Mouse (Mus musculus) hindbrain, embryonic 10.5 days (tissue): ENCODE results near the gene Gm5414. TPM values are rescaled to one million over a fixed set of nuclear protein-coding genes. Genes with fewer than 3 reads are reported as not detected.

Experiments used
- DNase-seq: peaks from one replicate; pipeline ENCODE4 v3.0.0-alpha.2; 2017; ENCODE audit warnings: low spot score
- H3K27ac ChIP-seq: fragments of 300-500 bp; sonication (generic); 2 replicates; pipeline ENCODE4 v1.5.1; 2016; ENCODE audit warnings: mild to moderate bottlenecking, moderate library complexity
- H3K27me3 ChIP-seq: fragments of 300-500 bp; sonication (generic); 2 replicates; pipeline ENCODE4 v1.6.1; 2016; ENCODE audit warnings: mild to moderate bottlenecking; ENCODE audit not compliant: poor library complexity, insufficient read depth, severe bottlenecking
- H3K36me3 ChIP-seq: fragments of 300-500 bp; sonication (generic); 2 replicates; pipeline ENCODE4 v1.6.1; 2016; ENCODE audit warnings: mild to moderate bottlenecking, moderate library complexity
- H3K4me1 ChIP-seq: fragments of 300-500 bp; sonication (generic); replicated peaks from 2 replicates; pipeline ENCODE4 v1.6.1; 2016; ENCODE audit warnings: mild to moderate bottlenecking
- H3K4me3 ChIP-seq: fragments of 300-500 bp; sonication (generic); 2 replicates; pipeline ENCODE4 v1.5.1; 2016; ENCODE audit warnings: mild to moderate bottlenecking, moderate library complexity
- H3K9me3 ChIP-seq: fragments of 300-500 bp; sonication (generic); 2 replicates; pipeline ENCODE4 v1.6.1; 2016; ENCODE audit warnings: mild to moderate bottlenecking, moderate library complexity
- WGBS: fragments of 180-500 bp; shearing (Covaris S2); methylation state at CpG from one replicate; pipeline ENCODE4 v1.1.7; 2016; 5-methylcytosine and 5-hydroxymethylcytosine counted together
- polyA plus RNA-seq: library from polyadenylated mRNA; unstranded; fragments of >200 nt; fragmentation: Nextera tagmentation; extraction: Ambion mirVana; gene quantifications from 2 replicates; pipeline ENCODE4 v1.2.1, GENCODE M21; 2016

The Gm5414 gene
- polyA plus RNA-seq, result not detected in 2 replicates

- 75% methylated on average over 2 of the region's 2 CpGs for WGBS
- DNase-seq, result no peak
- Histone ChIP-seq H3K9me3 (no peaks in the 10 kb centered on the region), H3K4me3 (no peak within 1 kb of the TSS), H3K27ac (no peak within 1 kb of the TSS), H3K36me3 (no peaks in the 10 kb centered on the region), H3K27me3 (no peaks in the 10 kb centered on the region), H3K4me1 (no peaks in the 10 kb centered on the region)
These were observed at the start of gene Gm5414 for GRCm38 (mm10) chr15:101627884-101628283. Gene Gm5414 (minus strand): TSS chr15:101628188.

DNA sequence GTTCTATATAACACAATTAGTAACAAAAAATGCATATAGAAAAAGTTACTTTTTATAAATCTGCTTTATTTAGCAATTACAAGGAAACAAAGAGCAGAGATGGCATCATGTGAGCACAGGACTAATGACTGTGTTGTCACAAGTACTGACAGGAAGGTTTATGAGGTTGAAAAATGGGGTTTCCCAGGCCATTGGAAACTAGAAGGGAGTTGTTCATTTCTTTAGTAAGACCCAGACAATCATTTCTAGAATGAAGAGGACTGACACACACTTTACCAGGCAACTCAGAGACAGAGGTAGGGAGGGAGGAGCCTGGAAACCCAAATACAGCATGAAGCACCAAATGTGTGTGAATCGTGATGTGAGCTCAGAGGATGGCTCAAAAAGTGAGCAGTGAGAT is 48.0 kb upstream of the Gm5414 start:
- H3K9me3 ChIP-seq, result no peaks in the 10 kb centered on the region
- H3K27ac ChIP-seq, result no peak overlapping the region
- H3K4me3 ChIP-seq, result no peak overlapping the region
- H3K27me3 ChIP-seq, result no peaks in the 10 kb centered on the region
- DNase-seq, result no peak
- WGBS, result 95% methylated on average over 1 of the region's 1 CpGs
- no peaks in the 10 kb centered on the region for H3K4me1 ChIP-seq
- no peaks in the 10 kb centered on the region for H3K36me3 ChIP-seq

GRCm38 (mm10) chr15:101652736-101653265 is 24.8 kb upstream of the Gm5414 start:
- H3K27me3 ChIP-seq, result no peaks in the 10 kb centered on the region
- WGBS, result 89% methylated on average over 5 of the region's 5 CpGs
- no peak overlapping the region for H3K27ac ChIP-seq
- H3K4me3 ChIP-seq, result no peak overlapping the region
- DNase-seq, result no peak
- no peaks in the 10 kb centered on the region for H3K4me1 ChIP-seq
- no peaks in the 10 kb centered on the region for H3K9me3 ChIP-seq
- no peaks in the 10 kb centered on the region for H3K36me3 ChIP-seq

- DNase-seq, result no peak
- Histone ChIP-seq H3K36me3 (no peaks in the 10 kb centered on the region), H3K4me1 (no peaks in the 10 kb centered on the region), H3K9me3 (no peaks in the 10 kb centered on the region), H3K4me3 (no peak within 1 kb of the TSS), H3K27ac (no peak within 1 kb of the TSS), H3K27me3 (no peaks in the 10 kb centered on the region)
- WGBS, result 82% methylated on average over 3 of the region's 3 CpGs
These were observed 19.3 kb upstream of the Gm5414 start, which contains the start of gene Gm5478 for GRCm38 (mm10) chr15:101647280-101647679. Gene Gm5478 (minus strand): TSS chr15:101647380.

DNA sequence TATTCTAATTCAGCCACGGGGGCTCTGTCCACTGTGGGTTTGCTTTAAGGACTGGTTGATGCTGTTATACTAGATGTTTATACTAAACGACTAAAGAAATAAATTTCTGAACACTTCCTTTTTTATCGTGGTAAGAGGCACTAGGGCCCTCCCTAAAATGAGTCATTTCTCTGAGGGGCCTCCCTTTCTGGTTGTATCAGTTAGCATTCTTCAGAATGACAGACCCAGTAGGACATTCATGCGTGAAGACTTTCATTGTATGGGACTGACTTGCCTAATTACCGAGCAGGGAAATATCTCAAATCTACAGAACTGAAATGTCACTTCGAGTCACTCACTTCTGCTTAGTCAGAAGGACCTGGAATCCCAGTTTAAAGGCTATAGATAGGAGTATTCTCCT is 28.9 kb downstream of the Gm5414 start:
- Histone ChIP-seq H3K27me3 (no peaks in the 10 kb centered on the region), H3K36me3 (no peaks in the 10 kb centered on the region), H3K27ac (no peak overlapping the region), H3K4me3 (no peak overlapping the region), H3K9me3 (0 out of 2 replicates have a peak, but pooled peaks cover 3% of the 10 kb centered on the region), H3K4me1 (no peaks in the 10 kb centered on the region)
- whole genome bisulfite sequencing, result 63% methylated on average over 6 of the region's 6 CpGs
- DNase-seq, result no peak

DNA sequence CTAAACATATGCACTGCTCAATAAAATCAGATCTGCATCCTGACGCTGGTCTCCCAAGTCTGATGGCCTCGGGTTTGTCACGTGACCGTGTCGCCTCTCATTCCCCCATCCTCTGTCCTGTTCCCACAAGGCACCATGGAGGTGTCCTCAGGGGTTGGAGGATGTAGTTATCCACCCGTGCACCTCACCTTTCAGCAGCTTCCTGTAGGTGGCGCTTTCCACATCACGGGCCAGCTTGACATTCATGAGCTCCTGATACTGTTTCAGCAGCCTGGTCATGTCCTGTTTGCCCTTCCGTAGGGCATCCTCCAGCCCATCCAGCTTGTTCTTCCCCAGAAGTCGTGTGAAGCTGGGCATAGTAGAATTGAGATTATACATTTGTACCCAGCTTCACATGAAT is 39.8 kb downstream of the Gm5414 start:
- DNase-seq, result no peak
- WGBS, result 76% methylated on average over 10 of the region's 10 CpGs
- Histone ChIP-seq H3K27ac (no peak overlapping the region), H3K9me3 (no peaks in the 10 kb centered on the region), H3K4me1 (no peaks in the 10 kb centered on the region), H3K4me3 (no peak overlapping the region), H3K36me3 (no peaks in the 10 kb centered on the region), H3K27me3 (no peaks in the 10 kb centered on the region)

DNA sequence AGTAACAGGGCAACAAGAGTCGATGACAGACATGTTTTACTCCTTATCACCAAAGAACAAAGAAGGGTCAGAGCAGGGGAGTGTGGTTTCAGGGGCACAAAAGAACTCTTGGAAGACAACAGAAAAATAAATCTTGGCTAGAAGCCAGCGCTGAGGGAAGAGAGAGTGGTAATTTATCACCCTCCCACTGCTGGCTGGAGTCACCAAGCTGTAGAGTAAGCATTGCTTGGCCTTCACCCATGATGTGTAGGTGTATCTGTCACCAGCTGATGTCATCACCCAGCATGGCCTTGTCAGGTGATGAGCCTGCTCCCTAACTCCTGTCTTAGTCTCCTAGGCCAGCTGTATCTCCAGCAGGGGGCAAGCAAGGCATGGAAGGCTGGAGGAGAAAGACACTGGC is 43.5 kb downstream of the Gm5414 start:
- H3K4me3 ChIP-seq, result no peak overlapping the region
- no peaks in the 10 kb centered on the region for H3K27me3 ChIP-seq
- WGBS, result 59% methylated on average over 2 of the region's 2 CpGs

DNA sequence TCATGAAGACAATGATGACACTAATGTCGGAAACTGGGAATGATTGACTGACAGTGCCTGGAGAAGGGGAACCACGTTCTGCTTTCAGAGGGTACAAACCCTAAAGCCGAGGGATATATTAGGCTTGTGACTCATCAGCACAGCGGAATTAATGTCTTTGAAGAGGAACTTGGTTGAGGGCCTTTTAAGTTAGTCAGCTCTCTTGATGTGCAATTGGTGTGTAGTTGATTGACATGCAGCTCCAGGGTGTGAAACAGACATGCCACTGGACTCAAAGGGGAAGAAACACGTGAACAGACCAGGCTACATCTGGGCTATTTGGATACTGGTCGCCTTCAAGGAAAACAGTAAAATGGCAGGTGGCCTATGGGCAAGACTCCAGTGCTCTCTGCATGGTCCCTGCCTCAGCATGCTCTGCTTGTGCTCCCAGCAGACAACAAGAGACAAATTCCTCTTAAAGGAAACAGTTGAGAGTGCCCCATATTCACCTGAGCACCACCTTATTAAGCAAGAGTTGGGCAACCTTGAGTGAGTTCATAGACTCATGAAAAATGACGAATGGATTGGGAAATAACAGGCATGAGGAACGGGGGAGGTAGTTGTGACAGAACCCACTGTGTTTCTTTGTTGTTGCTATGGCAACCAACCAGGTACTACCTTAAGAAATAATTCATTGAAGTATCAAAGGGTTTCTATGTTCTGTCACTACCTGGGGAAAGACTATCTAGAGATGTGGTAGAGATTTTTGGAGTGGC is 44.6 kb downstream of the Gm5414 start:
- Histone ChIP-seq H3K27ac (no peak overlapping the region), H3K36me3 (no peaks in the 10 kb centered on the region), H3K4me1 (no peaks in the 10 kb centered on the region), H3K4me3 (no peak overlapping the region), H3K9me3 (no peaks in the 10 kb centered on the region), H3K27me3 (no peaks in the 10 kb centered on the region)
- DNase-seq, result no peak
- WGBS, result 78% methylated on average over 8 of the region's 8 CpGs

More for the DNA sequence above, 43.5 kb downstream of the Gm5414 start:
- Histone ChIP-seq H3K4me1 (no peaks in the 10 kb centered on the region), H3K27ac (no peak overlapping the region), H3K9me3 (no peaks in the 10 kb centered on the region), H3K36me3 (no peaks in the 10 kb centered on the region)
- DNase-seq, result no peak

- no peak overlapping the region for H3K4me3 ChIP-seq
- 92% methylated on average over 3 of the region's 3 CpGs for WGBS
- H3K36me3 ChIP-seq, result no peaks in the 10 kb centered on the region
- no peaks in the 10 kb centered on the region for H3K9me3 ChIP-seq
- no peaks in the 10 kb centered on the region for H3K27me3 ChIP-seq
- no peak for DNase-seq
- no peaks in the 10 kb centered on the region for H3K4me1 ChIP-seq
- no peak overlapping the region for H3K27ac ChIP-seq
These were observed 46.3 kb downstream of the Gm5414 start for GRCm38 (mm10) chr15:101581701-101582100.

GRCm38 (mm10) chr15:101575506-101575905 is 52.5 kb downstream of the Gm5414 start:
- Histone ChIP-seq H3K9me3 (no peaks in the 10 kb centered on the region), H3K4me1 (0 out of 2 replicates have a peak, but pooled peaks cover 6% of the 10 kb centered on the region), H3K27me3 (no peaks in the 10 kb centered on the region), H3K27ac (no peak overlapping the region), H3K36me3 (no peaks in the 10 kb centered on the region), H3K4me3 (no peak overlapping the region)
- WGBS, result 87% methylated on average over 5 of the region's 5 CpGs
- no peak for DNase-seq

Other genes with a start within 250 kb of the Gm5414 start
- 17.5 and 19.9 TPM in 2 replicates for gene Krt7, start 217.1 kb downstream of the Gm5414 start, polyA plus RNA-seq
- 0.10 TPM in 1 of 2 replicates, not detected in the other for gene Krt87, start 189.4 kb downstream of the Gm5414 start, polyA plus RNA-seq
- not detected in 2 replicates for gene Krt88, start 180.4 kb downstream of the Gm5414 start, polyA plus RNA-seq
- not detected in 2 replicates for gene Krt81, start 164.4 kb downstream of the Gm5414 start, polyA plus RNA-seq
- gene Krt86, start 154.7 kb downstream of the Gm5414 start, polyA plus RNA-seq, result not detected in 2 replicates
- not detected in 2 replicates for gene Krt83, start 136.7 kb downstream of the Gm5414 start, polyA plus RNA-seq
- gene Gm49425, start 110.9 kb downstream of the Gm5414 start, polyA plus RNA-seq, result not detected in 2 replicates
- gene Krt84, start 95.4 kb downstream of the Gm5414 start, polyA plus RNA-seq, result not detected in 2 replicates
- not detected in 2 replicates for gene Krt82, start 77.5 kb downstream of the Gm5414 start, polyA plus RNA-seq
- gene Krt90, start 65.2 kb downstream of the Gm5414 start, polyA plus RNA-seq, result 0.22 and 0.30 TPM in 2 replicates
- 0.08 TPM in 1 of 2 replicates, not detected in the other for gene Krt75, start 54.3 kb downstream of the Gm5414 start, polyA plus RNA-seq
- not detected in 2 replicates for gene Gm5478, start 19.2 kb upstream of the Gm5414 start, polyA plus RNA-seq
- gene Krt6b, start 52.1 kb upstream of the Gm5414 start, polyA plus RNA-seq, result not detected in 2 replicates
- gene Krt6a, start 66.1 kb upstream of the Gm5414 start, polyA plus RNA-seq, result not detected in 2 replicates
- 0.16 and 2.1 TPM in 2 replicates for gene Krt5, start 84.7 kb upstream of the Gm5414 start, polyA plus RNA-seq
- gene Krt71, start 114.9 kb upstream of the Gm5414 start, polyA plus RNA-seq, result not detected in 2 replicates
- not detected in 2 replicates for gene Krt72, start 158.3 kb upstream of the Gm5414 start, polyA plus RNA-seq
- not detected in 2 replicates for gene Krt73, start 174.2 kb upstream of the Gm5414 start, polyA plus RNA-seq
- not detected in 2 replicates for gene Krt2, start 190.0 kb upstream of the Gm5414 start, polyA plus RNA-seq
- gene Krt1, start 222.6 kb upstream of the Gm5414 start, polyA plus RNA-seq, result 0.83 and 2.0 TPM in 2 replicates
- not detected in 2 replicates for gene Krt77, start 241.5 kb upstream of the Gm5414 start, polyA plus RNA-seq